Comparison of ENCODE assay signal across 9 mouse cellular contexts in genomic region chrX:99432400-99432799, GRCm38 (mm10). TPM values are rescaled to one million over a fixed set of nuclear protein-coding genes. Genes with fewer than 3 reads are reported as not detected.
DNase-seq lines count a peak whose midpoint lies in the region; ATAC-seq and TF ChIP-seq lines count a peak whose summit lies in the region.
"Had no signal": no experiment of that assay in that cellular context is flagged by ENCODE, and none has a peak within 500 bp of the region (broad histone marks: within the 10 kb centered on the region; RNA-seq: fewer than 3 reads in every experiment).

No protein-coding gene starts in this region.

- H3K9me3 ChIP-seq in kidney, embryonic 16.5 days (ENCODE audit: low read length) = no peaks in the 10 kb centered on the region
- no peaks in the 10 kb centered on the region for H3K9me3 ChIP-seq in kidney, embryonic 15.5 days (replicated peaks)
- no peaks in the 10 kb centered on the region for H3K9me3 ChIP-seq in heart, postnatal 0 days (replicated peaks; ENCODE audit: control insufficient read depth, low read length)
- H3K9me3 ChIP-seq: midbrain, embryonic 12.5 days had no signal

- peaks cover 38% of the 10 kb centered on the region for H3K27me3 ChIP-seq in kidney, embryonic 16.5 days (ENCODE audit: insufficient read depth, low read length)
- peaks cover 84% of the 10 kb centered on the region for H3K27me3 ChIP-seq in kidney, embryonic 15.5 days
- H3K27me3 ChIP-seq in heart, postnatal 0 days (ENCODE audit: control insufficient read depth, insufficient read depth, low read length) = no peaks in the 10 kb centered on the region; the same call in 1 of the 2 replicates

- no peak overlapping the region for H3K27ac ChIP-seq in kidney, embryonic 16.5 days (ENCODE audit: low read length)
- no peak overlapping the region for H3K27ac ChIP-seq in kidney, embryonic 15.5 days
- no peak overlapping the region for H3K27ac ChIP-seq in heart, postnatal 0 days (ENCODE audit: low read depth)
- H3K27ac ChIP-seq: midbrain, embryonic 12.5 days had no signal

- H3K36me3 ChIP-seq in kidney, embryonic 16.5 days (ENCODE audit: insufficient read depth, low read length) = no peaks in the 10 kb centered on the region
- no peaks in the 10 kb centered on the region for H3K36me3 ChIP-seq in kidney, embryonic 15.5 days
- no peaks in the 10 kb centered on the region for H3K36me3 ChIP-seq in heart, postnatal 0 days (replicated peaks; ENCODE audit: control insufficient read depth, insufficient read depth, low read length)
- H3K36me3 ChIP-seq: midbrain, embryonic 12.5 days had no signal

- no peak for TF ChIP-seq CTCF in heart, postnatal 0 days (IDR thresholded peaks at IDR 0.05; ENCODE audit: low read depth)

- no peak for TF ChIP-seq EP300 in heart, postnatal 0 days (IDR thresholded peaks at IDR 0.05; ENCODE audit: low read depth)

- ATAC-seq in kidney, embryonic 16.5 days (ENCODE audit: low FRiP score, low TSS enrichment) = 0 out of 2 replicates have a peak, but pooled peaks have one; percentile 35
- no peak for ATAC-seq in kidney, embryonic 15.5 days (replicated peaks; ENCODE audit: low FRiP score)
- ATAC-seq in heart, postnatal 0 days (ENCODE audit: insufficient read depth, low read depth) = peak; percentile 81

- 90% methylated on average over 4 of the region's 4 CpGs for WGBS in kidney, embryonic 16.5 days
- 84% methylated on average over 4 of the region's 4 CpGs for WGBS in kidney, embryonic 15.5 days
- 56% methylated on average over 4 of the region's 4 CpGs for WGBS in heart, postnatal 0 days

- peaks cover 5% of the 10 kb centered on the region; the same call in 1 of the 2 replicates for H3K4me1 ChIP-seq in kidney, embryonic 16.5 days (ENCODE audit: insufficient read depth, low read length)
- peaks cover 16% of the 10 kb centered on the region; the same call in 1 of the 2 replicates for H3K4me1 ChIP-seq in kidney, embryonic 15.5 days
- H3K4me1 ChIP-seq in heart, postnatal 0 days (ENCODE audit: control insufficient read depth, insufficient read depth) = no peaks in the 10 kb centered on the region

- DNase-seq in adrenal gland, postnatal 25 days = peak; percentile 15
- DNase-seq in cerebellum, adult 8-10 months = peak; percentile 12
- DNase-seq in heart, postnatal 0 days (ENCODE audit: low spot score) = peak; percentile 53
- DNase-seq in thymus, postnatal 14 days = no peak
- no peak for DNase-seq in retina, embryonic 14.5 days (ENCODE audit: low spot score)
- DNase-seq in urinary bladder, postnatal 36 days (ENCODE audit: low spot score in 2 of 2) = no peak

- no peak overlapping the region for H3K4me2 ChIP-seq in kidney, embryonic 16.5 days (replicated peaks; ENCODE audit: low read depth, low read length)
- H3K4me2 ChIP-seq in kidney, embryonic 15.5 days = no peak overlapping the region
- H3K4me2 ChIP-seq in heart, postnatal 0 days (ENCODE audit: low read depth, low read length) = no peak overlapping the region
- H3K4me2 ChIP-seq: midbrain, embryonic 12.5 days had no signal

- no peak overlapping the region for H3K9ac ChIP-seq in kidney, embryonic 16.5 days (replicated peaks; ENCODE audit: low read length)
- H3K9ac ChIP-seq in kidney, embryonic 15.5 days = no peak overlapping the region
- H3K9ac ChIP-seq in heart, postnatal 0 days (replicated peaks; ENCODE audit: low read depth, low read length) = no peak overlapping the region
- H3K9ac ChIP-seq: midbrain, embryonic 12.5 days had no signal

- H3K4me3 ChIP-seq in kidney, embryonic 16.5 days (ENCODE audit: low read length) = no peak overlapping the region
- H3K4me3 ChIP-seq in kidney, embryonic 15.5 days (replicated peaks) = no peak overlapping the region
- no peak overlapping the region for H3K4me3 ChIP-seq in heart, postnatal 0 days (ENCODE audit: low read depth, low read length)
- H3K4me3 ChIP-seq: midbrain, embryonic 12.5 days had no signal

RNA-seq across cellular contexts. Expression of gene Pja1, which starts 38.7 kb away (rescaled TPM):
- polyA plus RNA-seq in kidney, embryonic 16.5 days (2015; fragmentation: Nextera tagmentation; extraction: Ambion mirVana) = 207 and 212 TPM in 2 replicates
- polyA plus RNA-seq in kidney, embryonic 15.5 days (2015; fragmentation: Nextera tagmentation; extraction: Ambion mirVana) = 188 and 195 TPM in 2 replicates
- 100 and 103 TPM in 2 replicates for total RNA-seq in adrenal gland, postnatal 25 days (2021)
- 29.1 and 49.7 TPM in 2 replicates for total RNA-seq in heart, postnatal 0 days (2014; rRNA removed; ENCODE audit: low replicate concordance)
- 71.3 and 72.1 TPM in 2 replicates for polyA plus RNA-seq in heart, postnatal 0 days (2015; fragmentation: Nextera tagmentation; extraction: Ambion mirVana)

Comparison
In these comparisons a context has a peak if more than half of its experiments do, and no peak if none do; other contexts are left out.
1. DNase-seq: peak in adrenal gland, postnatal 25 days (single experiment), cerebellum, adult 8-10 months (single experiment) and heart, postnatal 0 days (single experiment); none in thymus, postnatal 14 days (single experiment), retina, embryonic 14.5 days (single experiment) and urinary bladder, postnatal 36 days (0 of 2).